Mouse (Mus musculus): ENCODE measurements around the gene Eea1. TPM values are rescaled to one million over a fixed set of nuclear protein-coding genes. Genes with fewer than 3 reads are reported as not detected.

Eea1 gene
- polyA plus RNA-seq, 1 experiment from 2014 or later, result 22.4 TPM

DNA sequence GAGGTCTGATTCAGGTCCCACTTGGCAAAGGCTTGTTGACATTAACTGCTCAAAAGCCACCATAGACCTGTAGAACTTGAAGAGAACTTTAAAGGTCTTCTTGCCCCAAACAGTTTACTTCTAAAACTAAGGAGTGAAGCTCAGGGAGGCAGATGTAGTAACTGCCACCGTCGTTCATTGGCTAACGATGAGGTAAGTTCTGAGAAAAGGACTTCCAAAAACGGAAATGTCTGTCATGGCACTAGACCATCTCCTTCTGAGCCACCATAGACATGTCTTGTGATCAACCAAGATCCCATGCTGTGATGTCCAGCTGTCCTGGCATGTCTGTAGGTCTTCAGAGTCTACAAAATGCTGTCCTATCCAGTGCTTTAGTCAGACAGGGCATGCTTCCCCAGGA lies 139.4 kb downstream of the Eea1 start:
- no peaks in the 10 kb centered on the region for H3K27me3 ChIP-seq (replicated peaks)
- no peaks in the 10 kb centered on the region for H3K36me3 ChIP-seq
- H3K4me2 ChIP-seq (replicated peaks), result no peak overlapping the region
- ATAC-seq, result no peak
- H3K9me3 ChIP-seq, result no peaks in the 10 kb centered on the region
- no peak overlapping the region for H3K4me3 ChIP-seq (replicated peaks)
- no peak overlapping the region for H3K9ac ChIP-seq
- no peak overlapping the region for H3K27ac ChIP-seq
- 87% methylated on average over 4 of the region's 4 CpGs for WGBS
- no peaks in the 10 kb centered on the region for H3K4me1 ChIP-seq (replicated peaks)

DNA sequence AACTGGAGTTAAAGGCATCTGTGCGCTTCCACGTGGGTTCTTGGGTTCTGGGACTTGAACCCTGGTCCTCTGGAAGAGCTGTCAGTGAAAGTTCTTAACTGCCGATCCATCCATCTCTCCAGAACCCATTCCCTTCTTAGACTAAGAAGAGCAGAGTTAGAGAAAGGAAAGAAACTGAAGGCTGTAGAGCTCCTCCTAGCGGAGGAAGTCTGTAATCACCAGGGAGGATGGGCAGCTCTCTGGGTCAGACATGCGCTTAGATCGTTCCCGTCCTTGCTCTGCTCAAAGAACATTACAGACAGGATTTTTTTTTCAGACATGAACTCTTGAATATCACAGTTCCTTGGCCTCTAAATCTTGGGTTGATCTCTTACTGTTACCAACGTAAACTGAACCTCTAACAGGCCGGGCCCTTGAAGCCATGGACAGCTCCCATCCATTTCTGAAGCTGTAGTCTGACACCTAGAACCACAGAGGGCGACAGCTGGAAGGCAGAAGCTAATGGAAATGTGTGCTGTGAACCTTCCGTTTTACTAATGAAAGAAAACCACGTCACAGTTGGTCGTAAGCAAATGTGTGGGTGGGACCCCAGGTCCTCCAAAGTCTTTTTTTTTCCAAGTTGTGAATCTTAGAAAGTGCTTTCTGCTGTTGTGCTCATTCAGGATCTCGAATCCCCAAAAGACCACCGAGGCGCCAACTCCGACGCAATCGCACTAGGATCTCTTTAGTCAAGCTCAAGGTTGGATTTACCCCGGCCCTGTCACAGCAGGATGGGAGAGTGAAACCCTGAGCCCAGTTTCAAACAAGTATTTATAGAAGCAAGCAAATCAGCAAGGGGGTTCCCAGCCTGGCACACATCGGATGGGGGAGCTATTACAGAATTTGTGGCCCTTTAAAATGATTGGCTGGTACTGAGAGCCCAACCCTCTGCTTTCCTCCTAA lies 140.3 kb downstream of the Eea1 start:
- no peaks in the 10 kb centered on the region for H3K4me1 ChIP-seq (replicated peaks)
- no peaks in the 10 kb centered on the region for H3K9me3 ChIP-seq
- H3K27me3 ChIP-seq (replicated peaks), result no peaks in the 10 kb centered on the region
- H3K4me3 ChIP-seq (replicated peaks), result no peak overlapping the region
- H3K4me2 ChIP-seq (replicated peaks), result no peak overlapping the region
- H3K27ac ChIP-seq, result no peak overlapping the region
- H3K36me3 ChIP-seq, result no peaks in the 10 kb centered on the region
- H3K9ac ChIP-seq, result no peak overlapping the region
- WGBS, result 59% methylated on average over 21 of the region's 21 CpGs
- ATAC-seq, result no peak

GRCm38 (mm10) chr10:96082203-96082602 lies 141.8 kb downstream of the Eea1 start:
- Histone ChIP-seq H3K4me2 (replicated peaks) (no peak overlapping the region), H3K36me3 (no peaks in the 10 kb centered on the region), H3K4me3 (replicated peaks) (no peak overlapping the region), H3K27ac (no peak overlapping the region), H3K9ac (no peak overlapping the region), H3K27me3 (replicated peaks) (no peaks in the 10 kb centered on the region), H3K4me1 (replicated peaks) (no peaks in the 10 kb centered on the region), H3K9me3 (no peaks in the 10 kb centered on the region)
- 63% methylated on average over 3 of the region's 3 CpGs for WGBS
- no peak for ATAC-seq

DNA sequence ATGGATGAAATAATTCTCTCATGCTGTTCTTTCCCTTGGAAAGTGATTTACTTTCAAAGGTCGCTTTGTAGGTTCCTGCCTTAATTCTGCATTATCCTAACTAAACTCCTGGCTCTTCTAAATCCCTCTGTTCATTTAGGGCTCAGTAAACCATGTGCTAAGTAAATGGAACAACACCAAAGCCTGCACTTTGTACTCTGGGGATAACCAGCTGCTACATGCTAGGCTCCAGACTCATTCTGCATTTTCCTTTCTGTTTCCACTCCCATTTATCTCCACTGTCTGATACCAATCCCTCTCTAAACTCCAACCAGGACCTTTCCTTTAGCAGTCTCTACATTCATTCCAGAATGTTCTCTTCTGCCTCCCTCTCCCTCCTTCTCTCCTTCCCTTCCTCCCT lies 149.3 kb downstream of the Eea1 start:
- Histone ChIP-seq H3K27ac (no peak overlapping the region), H3K4me2 (replicated peaks) (no peak overlapping the region), H3K9me3 (no peaks in the 10 kb centered on the region), H3K27me3 (replicated peaks) (no peaks in the 10 kb centered on the region), H3K36me3 (no peaks in the 10 kb centered on the region), H3K9ac (no peak overlapping the region), H3K4me3 (replicated peaks) (no peak overlapping the region), H3K4me1 (replicated peaks) (no peaks in the 10 kb centered on the region)
- 54% methylated on average over 1 of the region's 1 CpGs for WGBS
- no peak for ATAC-seq

GRCm38 (mm10) chr10:96090388-96090787 lies 149.9 kb downstream of the Eea1 start:
- H3K4me1 ChIP-seq (replicated peaks), result no peaks in the 10 kb centered on the region
- no peak for ATAC-seq
- no peak overlapping the region for H3K4me3 ChIP-seq (replicated peaks)
- H3K9ac ChIP-seq, result no peak overlapping the region
- no peak overlapping the region for H3K4me2 ChIP-seq (replicated peaks)
- WGBS, result 85% methylated on average over 3 of the region's 3 CpGs
- H3K9me3 ChIP-seq, result no peaks in the 10 kb centered on the region
- H3K27ac ChIP-seq, result no peak overlapping the region
- H3K27me3 ChIP-seq (replicated peaks), result no peaks in the 10 kb centered on the region
- H3K36me3 ChIP-seq, result no peaks in the 10 kb centered on the region

DNA sequence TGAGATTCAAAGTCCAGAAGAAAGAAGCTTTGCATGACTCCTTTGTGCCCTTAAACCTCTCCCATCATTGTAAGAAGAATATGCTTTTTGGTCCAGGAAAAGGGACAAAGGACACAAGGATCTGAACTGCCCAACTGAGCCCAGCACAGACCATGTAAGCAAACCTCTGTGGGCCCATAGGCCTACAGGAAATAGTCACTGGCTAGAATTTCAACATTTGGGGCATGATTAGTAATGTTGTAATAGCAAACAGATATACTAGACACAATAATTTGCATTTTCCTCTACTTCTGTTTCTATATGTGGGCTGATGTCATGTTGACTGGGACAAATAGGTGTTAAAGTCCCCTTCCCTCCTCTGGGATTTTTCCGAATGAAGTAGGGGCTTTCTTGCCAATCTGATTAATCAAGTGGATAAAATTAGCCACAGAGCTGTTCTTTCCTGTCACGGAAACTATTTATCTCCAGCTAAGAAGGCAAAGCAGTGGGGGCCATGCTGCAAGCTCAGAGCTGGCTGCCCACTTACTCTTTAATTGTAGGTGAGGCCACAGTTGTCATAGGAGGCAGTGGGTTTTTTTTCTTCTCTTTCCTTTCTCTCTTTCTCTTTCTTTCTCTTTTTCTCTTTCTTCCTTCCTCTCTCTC lies 153.6 kb downstream of the Eea1 start:
- Histone ChIP-seq H3K36me3 (no peaks in the 10 kb centered on the region), H3K4me3 (replicated peaks) (no peak overlapping the region), H3K9ac (no peak overlapping the region), H3K4me1 (replicated peaks) (no peaks in the 10 kb centered on the region), H3K27ac (no peak overlapping the region), H3K9me3 (no peaks in the 10 kb centered on the region), H3K27me3 (replicated peaks) (no peaks in the 10 kb centered on the region), H3K4me2 (replicated peaks) (no peak overlapping the region)
- 47% methylated on average over 2 of the region's 2 CpGs for WGBS
- no peak for ATAC-seq

DNA sequence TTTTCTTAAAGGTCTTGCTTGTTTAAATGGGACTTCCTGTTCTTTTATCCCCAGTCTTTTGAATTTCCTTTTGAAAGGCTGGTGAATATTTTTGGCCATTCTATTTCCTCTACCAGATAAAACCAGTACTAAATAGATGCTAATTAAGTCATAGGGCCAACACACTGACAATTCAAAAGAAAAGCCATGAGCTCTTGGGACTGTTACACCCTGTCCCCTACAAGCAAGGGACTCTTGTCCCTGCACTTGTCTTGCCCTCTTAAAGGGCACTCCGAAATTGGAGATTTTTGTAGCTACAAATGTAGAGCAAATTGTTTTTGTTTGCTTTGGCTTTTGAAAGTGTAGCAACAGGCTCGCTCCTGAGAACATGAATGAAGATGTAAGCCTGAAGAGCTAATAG lies 154.1 kb downstream of the Eea1 start:
- Histone ChIP-seq H3K4me2 (replicated peaks) (no peak overlapping the region), H3K9me3 (no peaks in the 10 kb centered on the region), H3K36me3 (no peaks in the 10 kb centered on the region), H3K4me1 (replicated peaks) (no peaks in the 10 kb centered on the region), H3K4me3 (replicated peaks) (no peak overlapping the region), H3K27me3 (replicated peaks) (no peaks in the 10 kb centered on the region), H3K27ac (no peak overlapping the region), H3K9ac (no peak overlapping the region)
- 82% methylated on average over 2 of the region's 2 CpGs for WGBS
- ATAC-seq, result no peak

Other genes starting within 250 kb of the Eea1 start
- not detected in 2 replicates for gene Gm33543, start 97.7 kb upstream of the Eea1 start, polyA plus RNA-seq (2015; fragmentation: Nextera tagmentation; extraction: Ambion mirVana)
- not detected in 2 replicates for gene Gm5426, start 196.0 kb downstream of the Eea1 start, polyA plus RNA-seq (2015; fragmentation: Nextera tagmentation; extraction: Ambion mirVana)

Measured in intestine, embryonic 15.5 days (tissue).